Mouse (Mus musculus) mouse embryonic stem cell (cell line): Measurements from ENCODE around the gene Cbx3.

Experiments
- in situ Hi-C, 2 experiments: fragments of 300-500 bp; cut with MboI; formaldehyde crosslinking; loops; 1 replicate in 1 of 2; 3 replicates in 1 of 2; pipeline ENCODE4 v1.14.3; 2019 to 2020; ENCODE audit warnings: low sequenced_read_pairs in 2 of 2, low pct_unique_long_range_greater_than_20kb in 1 of 2, mixed read lengths in 1 of 2; ENCODE audit not compliant: unreplicated experiment in 1 of 2

The Cbx3 gene

GRCm38 (mm10) chr6:51510094-51510493, 39.9 kb downstream of the Cbx3 start:
- in situ Hi-C loops, result loop anchor here in 1 of 2 experiments (10.0 kb wide), 1 partner anchor 55 kb away; no protein-coding TSS in a partner anchor

DNA sequence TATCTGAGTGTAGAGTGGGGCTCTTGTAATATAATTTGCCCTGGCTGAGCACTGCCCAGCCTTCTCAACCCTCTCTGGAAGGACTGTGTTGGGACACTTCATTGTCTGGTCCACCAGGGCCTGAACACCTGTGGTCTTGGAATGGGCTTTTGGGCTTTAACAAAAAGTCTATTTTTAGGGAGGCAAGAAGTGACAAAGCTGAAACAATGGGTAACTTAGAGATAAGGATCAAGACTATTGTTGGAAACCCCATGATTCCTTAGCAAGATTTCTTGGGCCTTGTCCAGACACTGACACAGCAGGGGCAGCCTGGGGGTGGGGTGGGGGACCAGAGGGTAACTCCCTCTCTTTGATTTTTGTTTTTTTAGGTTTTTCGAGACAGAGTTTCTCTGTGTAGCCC, 40.8 kb downstream of the Cbx3 start:
- in situ Hi-C loops, result loop anchor here in 1 of 2 experiments (10.0 kb wide), 1 partner anchor 54 kb away; no protein-coding TSS in a partner anchor

DNA sequence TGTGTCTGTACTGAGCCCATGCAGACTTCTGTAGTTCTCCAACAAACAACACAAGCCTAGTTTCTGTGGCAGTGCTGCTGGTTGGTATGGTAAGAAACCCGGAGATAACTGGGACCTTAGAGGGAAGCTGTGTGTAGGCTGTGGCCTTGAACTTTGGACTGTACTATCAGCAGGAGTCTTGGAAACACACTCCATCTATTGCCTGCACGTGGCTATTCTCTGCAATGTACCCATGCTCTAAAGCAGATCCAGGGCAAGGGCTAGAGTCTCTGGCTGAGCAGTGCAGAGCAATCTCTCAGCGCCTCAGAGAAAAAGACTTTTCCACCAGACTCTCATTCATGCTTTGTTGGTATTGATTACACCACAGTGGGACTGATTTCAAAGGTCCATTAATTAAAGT, 43.6 kb downstream of the Cbx3 start:
- in situ Hi-C loops, result loop anchor here in 1 of 2 experiments (10.0 kb wide), 1 partner anchor 51 kb away; no protein-coding TSS in a partner anchor

GRCm38 (mm10) chr6:51514860-51515259, 44.7 kb downstream of the Cbx3 start:
- in situ Hi-C loops, result loop anchor here in 1 of 2 experiments (10.0 kb wide), 1 partner anchor 50 kb away; no protein-coding TSS in a partner anchor

DNA sequence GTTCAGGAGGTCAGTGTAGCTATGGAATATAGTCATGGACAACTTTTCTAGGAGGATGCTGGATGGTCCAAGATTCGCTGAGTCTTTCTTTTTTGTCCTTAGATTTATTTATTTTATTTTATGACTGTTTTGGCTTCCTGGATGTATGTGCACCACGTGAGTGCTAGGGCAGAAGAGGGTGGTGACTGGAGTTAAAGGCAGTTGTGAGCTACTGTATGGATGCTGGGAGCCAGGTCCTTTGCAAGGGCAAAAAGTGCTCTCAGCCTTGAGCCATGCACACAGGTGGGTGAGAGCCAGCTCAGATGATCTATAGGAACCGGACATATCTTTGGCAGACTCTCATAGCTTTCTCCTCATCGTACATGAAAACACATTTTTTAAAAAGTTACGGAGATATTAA, 53.1 kb downstream of the Cbx3 start:
- in situ Hi-C loops, result loop anchor here in 1 of 2 experiments (5.0 kb wide), 1 partner anchor 44 kb away; no protein-coding TSS in a partner anchor

- in situ Hi-C loops, result loop anchor here in 1 of 2 experiments (5.0 kb wide), 1 partner anchor 43 kb away; no protein-coding TSS in a partner anchor
Observed at GRCm38 (mm10) chr6:51523807-51524320, 53.7 kb downstream of the Cbx3 start, which contains the start of gene Snx10. Gene Snx10 (plus strand): TSS chr6:51523901.

DNA sequence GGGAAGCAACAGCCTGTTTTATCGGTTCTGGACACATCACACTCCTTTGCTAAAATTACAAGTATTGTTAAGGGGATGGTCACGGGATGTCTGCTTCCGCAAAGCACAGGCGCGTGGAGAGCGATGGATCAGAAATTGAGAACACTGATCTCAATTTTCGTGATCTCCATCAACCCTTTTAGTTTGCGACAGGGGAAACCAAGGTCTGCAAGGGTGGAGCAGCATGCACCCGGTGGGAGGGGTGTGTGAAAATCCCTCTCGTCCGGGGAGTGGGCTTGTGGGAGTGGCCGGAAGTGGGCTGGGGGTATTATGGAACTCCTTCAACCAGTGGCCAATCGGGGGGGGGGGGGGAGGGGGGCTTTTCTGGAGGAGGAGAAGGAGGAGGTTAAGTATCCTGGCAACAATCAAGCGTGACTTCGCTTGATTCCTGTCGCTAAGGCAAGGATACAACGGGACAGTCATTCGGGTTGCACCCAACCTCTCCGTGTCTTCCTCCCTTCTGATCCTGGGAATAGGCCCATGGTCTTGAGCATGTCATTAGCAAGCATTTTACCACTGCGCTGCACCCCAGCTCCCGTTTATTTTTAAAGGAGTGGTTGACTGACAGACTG, 54.3 kb downstream of the Cbx3 start:
- in situ Hi-C loops, result loop anchor here in 1 of 2 experiments (5.0 kb wide), 1 partner anchor 43 kb away; no protein-coding TSS in a partner anchor

- in situ Hi-C loops, result no loop called here
Observed at GRCm38 (mm10) chr6:51525001-51525400, 54.8 kb downstream of the Cbx3 start.

- in situ Hi-C loops, result no loop called here
Observed at GRCm38 (mm10) chr6:51529457-51529856, 59.3 kb downstream of the Cbx3 start.
